Mouse (Mus musculus): ENCODE data around the gene Cdc42ep4. TPM values are rescaled to one million over a fixed set of nuclear protein-coding genes. Genes with fewer than 3 reads are reported as not detected.
A peak's percentile ranks its signal among the peaks of the same experiment; 100 is the strongest.

The Cdc42ep4 gene
- polyA plus RNA-seq, 1 experiment from 2014 or later: 30.2 TPM

DNA sequence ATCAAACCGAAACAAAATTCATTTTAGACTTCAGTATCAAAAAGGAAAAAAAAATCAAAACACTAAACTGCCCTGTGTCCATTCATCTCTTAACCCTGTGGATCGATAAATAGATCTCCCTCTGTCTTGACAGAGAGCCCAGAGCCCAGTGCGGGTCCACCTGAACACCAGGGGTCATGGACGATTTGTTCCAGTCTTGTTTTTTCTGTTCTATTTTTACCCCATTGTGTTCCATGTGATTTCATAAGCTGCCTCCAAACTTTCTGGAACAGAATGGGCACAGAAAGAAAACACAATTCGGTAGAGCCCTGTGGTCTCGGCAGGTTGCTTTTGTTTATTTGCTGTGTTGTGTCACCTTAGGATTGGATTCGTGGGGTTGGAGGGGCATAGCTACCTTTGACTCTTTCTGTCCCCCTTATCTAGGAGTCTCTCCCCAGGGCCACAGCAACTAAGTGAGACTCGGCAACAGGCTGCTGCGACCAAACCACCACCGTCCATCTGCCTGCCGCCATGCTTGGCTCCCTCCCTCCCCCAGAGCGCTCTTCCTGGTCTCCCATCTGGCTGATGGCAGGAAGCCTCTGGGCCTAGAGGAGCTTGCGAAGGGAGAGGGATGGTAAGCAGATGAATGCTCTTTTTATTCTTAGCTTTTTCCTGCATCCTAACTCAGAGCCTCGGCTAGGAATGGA, 29.1 kb downstream of the Cdc42ep4 start:
- no peak overlapping the region for H3K27ac ChIP-seq (ENCODE audit: low read depth, low read length)
- H3K4me2 ChIP-seq (replicated peaks; ENCODE audit: low read depth): no peak overlapping the region
- no peaks in the 10 kb centered on the region for H3K4me1 ChIP-seq (replicated peaks; ENCODE audit: control insufficient read depth, insufficient read depth, low read length)
- no peak for TF ChIP-seq CTCF (IDR thresholded peaks at IDR 0.05; ENCODE audit: low read depth)
- H3K36me3 ChIP-seq (ENCODE audit: control insufficient read depth, insufficient read depth): peaks cover 23% of the 10 kb centered on the region
- H3K4me3 ChIP-seq (ENCODE audit: low read depth, low read length): no peak overlapping the region
- 54% methylated on average over 14 of the region's 14 CpGs for WGBS
- no peak overlapping the region for H3K9ac ChIP-seq (ENCODE audit: low read depth, low read length)
- no peak for ATAC-seq
- no peaks in the 10 kb centered on the region for H3K9me3 ChIP-seq (ENCODE audit: control insufficient read depth)
- H3K27me3 ChIP-seq (replicated peaks; ENCODE audit: control insufficient read depth, insufficient read depth, low read length): no peaks in the 10 kb centered on the region

- no peak for ATAC-seq
- no peaks in the 10 kb centered on the region for H3K9me3 ChIP-seq (ENCODE audit: control insufficient read depth)
- no peak overlapping the region for H3K9ac ChIP-seq (ENCODE audit: low read depth, low read length)
- no peak overlapping the region for H3K4me2 ChIP-seq (replicated peaks; ENCODE audit: low read depth)
- WGBS: 54% methylated on average over 16 of the region's 16 CpGs
- no peaks in the 10 kb centered on the region for H3K27me3 ChIP-seq (replicated peaks; ENCODE audit: control insufficient read depth, insufficient read depth, low read length)
- H3K4me1 ChIP-seq (replicated peaks; ENCODE audit: control insufficient read depth, insufficient read depth, low read length): no peaks in the 10 kb centered on the region
- no peak overlapping the region for H3K4me3 ChIP-seq (ENCODE audit: low read depth, low read length)
- H3K27ac ChIP-seq (ENCODE audit: low read depth, low read length): no peak overlapping the region
- H3K36me3 ChIP-seq (ENCODE audit: control insufficient read depth, insufficient read depth): no peaks in the 10 kb centered on the region
- TF ChIP-seq CTCF (IDR thresholded peaks at IDR 0.05; ENCODE audit: low read depth): no peak
Measured at GRCm38 (mm10) chr11:113717767-113718424, 33.8 kb downstream of the Cdc42ep4 start.

DNA sequence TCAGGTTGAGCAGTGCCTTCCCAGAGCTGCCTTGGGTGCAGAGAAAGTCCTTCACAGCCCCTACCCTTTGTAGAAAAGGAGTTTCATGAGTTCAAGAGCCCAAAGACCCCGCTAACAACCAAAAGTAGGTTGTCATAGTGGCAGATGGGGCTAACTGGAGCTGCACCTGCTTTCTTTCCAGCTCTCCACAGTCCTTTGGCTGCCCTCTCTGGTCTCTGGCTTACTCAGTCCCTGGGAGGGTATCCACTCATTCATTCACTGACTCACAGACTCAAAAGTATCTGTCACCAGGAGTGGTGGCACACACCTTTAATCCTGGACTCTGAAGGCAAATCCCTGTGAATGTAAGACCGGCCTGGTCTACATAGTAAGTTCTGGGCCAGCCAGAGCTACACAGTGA, 35.5 kb downstream of the Cdc42ep4 start:
- no peaks in the 10 kb centered on the region for H3K4me1 ChIP-seq (replicated peaks; ENCODE audit: control insufficient read depth, insufficient read depth, low read length)
- H3K9me3 ChIP-seq (ENCODE audit: control insufficient read depth): no peaks in the 10 kb centered on the region
- no peak for TF ChIP-seq CTCF (IDR thresholded peaks at IDR 0.05; ENCODE audit: low read depth)
- WGBS: 94% methylated on average over 2 of the region's 2 CpGs
- no peaks in the 10 kb centered on the region for H3K27me3 ChIP-seq (replicated peaks; ENCODE audit: control insufficient read depth, insufficient read depth, low read length)
- no peaks in the 10 kb centered on the region for H3K36me3 ChIP-seq (ENCODE audit: control insufficient read depth, insufficient read depth)
- no peak overlapping the region for H3K9ac ChIP-seq (ENCODE audit: low read depth, low read length)
- H3K4me2 ChIP-seq (replicated peaks; ENCODE audit: low read depth): no peak overlapping the region
- no peak for ATAC-seq
- no peak overlapping the region for H3K27ac ChIP-seq (ENCODE audit: low read depth, low read length)
- no peak overlapping the region for H3K4me3 ChIP-seq (ENCODE audit: low read depth, low read length)

DNA sequence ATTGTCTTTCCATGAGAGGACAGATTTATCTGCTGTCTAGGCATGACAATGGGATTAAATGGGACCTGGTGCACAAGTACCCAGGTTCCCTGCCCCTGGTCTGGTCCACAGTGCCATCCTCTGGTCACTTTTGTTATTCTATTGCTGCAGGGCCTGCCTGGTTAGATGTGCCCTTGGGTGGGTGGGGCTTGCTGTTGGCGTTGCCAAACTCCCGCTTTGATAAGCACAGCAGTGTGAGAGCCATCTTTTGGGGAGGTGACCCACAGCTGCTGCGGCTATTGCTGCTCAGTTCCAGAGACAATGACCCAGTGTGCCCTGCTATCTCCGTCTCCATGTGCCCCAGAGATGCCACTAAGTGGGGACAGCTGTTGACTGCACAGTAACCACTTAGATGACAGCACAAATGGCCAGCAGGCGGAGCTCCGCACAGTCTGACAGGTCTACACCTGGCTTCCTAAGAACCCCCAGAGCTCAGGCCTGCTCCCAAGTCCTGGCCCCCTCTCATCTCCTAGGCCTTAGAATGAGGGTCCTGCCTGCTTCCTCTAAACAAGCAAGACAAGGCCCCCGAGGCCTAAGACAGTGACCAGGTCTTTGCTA, 36.5 kb downstream of the Cdc42ep4 start:
- no peaks in the 10 kb centered on the region for H3K27me3 ChIP-seq (replicated peaks; ENCODE audit: control insufficient read depth, insufficient read depth, low read length)
- no peaks in the 10 kb centered on the region for H3K9me3 ChIP-seq (ENCODE audit: control insufficient read depth)
- H3K4me3 ChIP-seq (ENCODE audit: low read depth, low read length): no peak overlapping the region
- TF ChIP-seq CTCF (IDR thresholded peaks at IDR 0.05; ENCODE audit: low read depth): peak; percentile 45
- peak; percentile 34 for ATAC-seq
- H3K9ac ChIP-seq (ENCODE audit: low read depth, low read length): no peak overlapping the region
- 67% methylated on average over 7 of the region's 7 CpGs for WGBS
- 0 out of 2 replicates have a peak, but pooled peaks cover 2% of the 10 kb centered on the region for H3K4me1 ChIP-seq (replicated peaks; ENCODE audit: control insufficient read depth, insufficient read depth, low read length)
- no peak overlapping the region for H3K4me2 ChIP-seq (replicated peaks; ENCODE audit: low read depth)
- no peaks in the 10 kb centered on the region for H3K36me3 ChIP-seq (ENCODE audit: control insufficient read depth, insufficient read depth)
- H3K27ac ChIP-seq (ENCODE audit: low read depth, low read length): no peak overlapping the region

DNA sequence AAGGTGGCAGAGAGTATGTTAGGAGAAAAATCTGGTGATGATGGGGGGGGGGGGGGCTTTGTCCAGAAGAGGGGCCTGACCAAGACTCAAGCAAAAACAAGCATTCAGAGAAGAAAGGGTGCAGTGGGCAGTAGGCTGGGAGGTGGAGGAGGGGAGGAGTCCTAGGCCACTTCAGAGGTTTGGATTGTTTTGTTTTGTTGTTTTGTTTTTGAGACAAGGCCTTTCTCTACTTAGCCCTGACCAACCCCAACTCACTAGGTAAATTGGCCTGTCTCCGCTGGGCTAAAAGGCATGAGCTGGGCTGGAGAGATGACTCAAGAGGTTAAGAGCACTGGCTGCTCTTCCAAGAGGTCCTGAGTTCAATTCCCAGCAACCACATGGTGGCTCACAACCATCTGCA, 40.6 kb downstream of the Cdc42ep4 start:
- no peak overlapping the region for H3K4me2 ChIP-seq (replicated peaks; ENCODE audit: low read depth)
- H3K27ac ChIP-seq (ENCODE audit: low read depth, low read length): no peak overlapping the region
- H3K27me3 ChIP-seq (replicated peaks; ENCODE audit: control insufficient read depth, insufficient read depth, low read length): no peaks in the 10 kb centered on the region
- WGBS: 81% methylated on average over 1 of the region's 1 CpGs
- ATAC-seq: no peak
- H3K4me3 ChIP-seq (ENCODE audit: low read depth, low read length): no peak overlapping the region
- H3K9me3 ChIP-seq (ENCODE audit: control insufficient read depth): no peaks in the 10 kb centered on the region
- H3K9ac ChIP-seq (ENCODE audit: low read depth, low read length): no peak overlapping the region
- H3K36me3 ChIP-seq (ENCODE audit: control insufficient read depth, insufficient read depth): no peaks in the 10 kb centered on the region; the same call in 1 of the 2 replicates
- no peak for TF ChIP-seq CTCF (IDR thresholded peaks at IDR 0.05; ENCODE audit: low read depth)
- 0 out of 2 replicates have a peak, but pooled peaks cover 2% of the 10 kb centered on the region for H3K4me1 ChIP-seq (replicated peaks; ENCODE audit: control insufficient read depth, insufficient read depth, low read length)

DNA sequence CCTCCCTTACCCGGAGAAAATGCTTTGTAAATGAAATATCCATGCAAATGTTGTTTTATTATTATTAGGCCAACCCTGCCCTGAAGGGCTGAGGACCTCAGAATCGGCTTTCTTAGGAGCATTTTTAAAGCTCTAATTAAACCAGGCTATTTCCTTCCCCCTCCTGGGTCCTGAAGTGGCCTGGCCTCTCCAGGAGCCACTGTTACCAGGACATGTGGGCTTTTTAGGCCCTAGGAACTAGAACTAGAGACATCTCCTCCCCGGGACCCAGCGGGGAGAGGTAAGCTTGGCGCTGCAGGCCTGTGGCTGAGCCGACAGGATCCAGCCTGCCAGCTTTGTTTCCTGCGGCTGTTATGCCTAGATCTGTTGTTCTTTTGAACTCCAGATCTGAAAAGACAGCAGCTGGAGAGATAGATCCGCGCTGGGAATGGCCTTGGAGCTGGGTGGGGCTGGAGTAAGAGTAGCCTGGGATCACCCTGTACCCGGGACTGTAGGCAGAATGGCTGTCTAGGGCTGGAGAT, 41.4 kb downstream of the Cdc42ep4 start:
- no peak overlapping the region for H3K4me2 ChIP-seq (replicated peaks; ENCODE audit: low read depth)

More for the DNA sequence above, 41.4 kb downstream of the Cdc42ep4 start:
- WGBS: 13% methylated on average over 10 of the region's 10 CpGs
- 0 out of 2 replicates have a peak, but pooled peaks have one; percentile 23 for ATAC-seq
- H3K27ac ChIP-seq (ENCODE audit: low read depth, low read length): no peak overlapping the region
- H3K27me3 ChIP-seq (replicated peaks; ENCODE audit: control insufficient read depth, insufficient read depth, low read length): no peaks in the 10 kb centered on the region
- H3K4me1 ChIP-seq (replicated peaks; ENCODE audit: control insufficient read depth, insufficient read depth, low read length): 0 out of 2 replicates have a peak, but pooled peaks cover 2% of the 10 kb centered on the region
- no peaks in the 10 kb centered on the region for H3K9me3 ChIP-seq (ENCODE audit: control insufficient read depth)
- TF ChIP-seq CTCF (IDR thresholded peaks at IDR 0.05; ENCODE audit: low read depth): no peak
- H3K9ac ChIP-seq (ENCODE audit: low read depth, low read length): 0 out of 2 replicates have a peak overlapping the region, but pooled peaks have one; percentile 17
- H3K4me3 ChIP-seq (ENCODE audit: low read depth, low read length): no peak overlapping the region
- H3K36me3 ChIP-seq (ENCODE audit: control insufficient read depth, insufficient read depth): no peaks in the 10 kb centered on the region; the same call in 1 of the 2 replicates

Measured in intestine, postnatal 0 days (tissue).